In the genomic region with DNA sequence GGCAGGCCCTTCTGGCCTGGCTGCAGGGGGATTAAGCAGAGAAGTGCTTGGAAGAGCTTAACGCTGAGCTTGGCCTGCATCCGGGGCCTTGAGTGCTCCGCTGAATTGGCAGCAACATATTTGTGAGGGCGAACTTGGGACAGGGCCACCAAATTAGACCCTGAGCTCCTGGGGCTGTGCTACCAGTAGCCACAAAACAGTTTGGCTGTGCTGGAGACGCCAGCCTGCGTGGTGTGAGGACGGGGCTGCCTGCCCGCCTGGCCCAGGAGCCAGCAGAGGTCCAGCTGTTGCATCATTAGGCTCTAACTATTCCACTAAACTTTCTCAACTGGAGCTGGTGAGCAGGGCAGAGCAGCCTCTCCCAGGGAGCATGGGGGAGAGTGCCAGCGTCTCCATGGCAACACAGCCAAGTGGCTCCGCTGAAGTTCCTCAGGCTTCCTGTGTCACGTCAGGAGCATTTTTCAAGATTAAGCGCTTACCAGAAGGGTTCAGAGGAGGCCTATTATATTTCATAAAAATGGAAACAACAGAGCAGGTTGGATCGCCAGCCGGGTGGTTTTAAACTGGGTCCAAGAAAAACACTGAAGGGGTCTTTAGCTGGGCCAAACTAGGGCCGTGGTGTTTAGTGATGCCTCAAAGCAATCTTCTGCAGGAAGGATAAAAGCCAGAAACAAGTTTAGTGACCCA, we compare ENCODE assay signal across 9 mouse cellular contexts.
DNase-seq lines count a peak whose midpoint lies in the region; ATAC-seq and TF ChIP-seq lines count a peak whose summit lies in the region.
"Had no signal": no experiment of that assay in that cellular context is flagged by ENCODE, and none has a peak within 500 bp of the region (broad histone marks: within the 10 kb centered on the region; RNA-seq: fewer than 3 reads in every experiment).

No protein-coding gene starts in this region.

- peak overlapping the region; percentile 63 for H3K9ac ChIP-seq in embryonic facial prominence, embryonic 13.5 days
- H3K9ac ChIP-seq in intestine, postnatal 0 days (ENCODE audit: low read depth, low read length), result no peak overlapping the region
- H3K9ac ChIP-seq in midbrain, embryonic 12.5 days (replicated peaks), result no peak overlapping the region; the same call in 1 of the 2 replicates
- H3K9ac ChIP-seq: liver, embryonic 13.5 days had no signal

- H3K27me3 ChIP-seq in embryonic facial prominence, embryonic 13.5 days, result no peaks in the 10 kb centered on the region
- no peaks in the 10 kb centered on the region for H3K27me3 ChIP-seq in intestine, postnatal 0 days (replicated peaks; ENCODE audit: control insufficient read depth, insufficient read depth, low read length)
- H3K27me3 ChIP-seq in midbrain, embryonic 12.5 days, result peaks cover 3% of the 10 kb centered on the region; the same call in 1 of the 2 replicates
- no peaks in the 10 kb centered on the region for H3K27me3 ChIP-seq in small intestine, adult 2 months (ENCODE audit: control insufficient read depth, insufficient read depth, low read length)
- H3K27me3 ChIP-seq: liver, embryonic 13.5 days had no signal

- peak overlapping the region; percentile 33 for H3K4me2 ChIP-seq in embryonic facial prominence, embryonic 13.5 days
- 0 out of 2 replicates have a peak overlapping the region, but pooled peaks have one; percentile 24 for H3K4me2 ChIP-seq in intestine, postnatal 0 days (replicated peaks; ENCODE audit: low read depth)
- 0 out of 2 replicates have a peak overlapping the region, but pooled peaks have one; percentile 9 for H3K4me2 ChIP-seq in midbrain, embryonic 12.5 days (replicated peaks)
- H3K4me2 ChIP-seq: liver, embryonic 13.5 days had no signal

- 12% methylated on average over 15 of the region's 15 CpGs for WGBS in embryonic facial prominence, embryonic 13.5 days
- WGBS in intestine, postnatal 0 days, result 47% methylated on average over 15 of the region's 15 CpGs
- 15% methylated on average over 15 of the region's 15 CpGs for WGBS in midbrain, embryonic 12.5 days
- WGBS in small intestine, adult 2 months, result 66% methylated on average over 15 of the region's 15 CpGs

- H3K36me3 ChIP-seq in embryonic facial prominence, embryonic 13.5 days, result peaks cover 31% of the 10 kb centered on the region
- H3K36me3 ChIP-seq in intestine, postnatal 0 days (ENCODE audit: control insufficient read depth, insufficient read depth), result no peaks in the 10 kb centered on the region
- H3K36me3 ChIP-seq in midbrain, embryonic 12.5 days, result peaks cover 32% of the 10 kb centered on the region
- no peaks in the 10 kb centered on the region for H3K36me3 ChIP-seq in small intestine, adult 2 months (ENCODE audit: control insufficient read depth, insufficient read depth, low read length)

- ATAC-seq in embryonic facial prominence, embryonic 13.5 days (ENCODE audit: insufficient number of reproducible peaks, insufficient read depth, low FRiP score, low TSS enrichment, low read depth), result peak; percentile 68
- no peak for ATAC-seq in intestine, postnatal 0 days
- peak; percentile 78 for ATAC-seq in midbrain, embryonic 12.5 days (ENCODE audit: low FRiP score, low read depth)

- peaks cover 37% of the 10 kb centered on the region for H3K4me1 ChIP-seq in embryonic facial prominence, embryonic 13.5 days
- no peaks in the 10 kb centered on the region for H3K4me1 ChIP-seq in intestine, postnatal 0 days (replicated peaks; ENCODE audit: control insufficient read depth, insufficient read depth, low read length)
- H3K4me1 ChIP-seq in midbrain, embryonic 12.5 days, result peaks cover 38% of the 10 kb centered on the region
- no peaks in the 10 kb centered on the region; the same call in 1 of the 2 replicates for H3K4me1 ChIP-seq in small intestine, adult 2 months (ENCODE audit: control insufficient read depth, insufficient read depth, insufficient read length, low read length)

- intact Hi-C loops in left cerebral cortex, postnatal 25 days (cut with DNase I), result loop anchor here (5.0 kb wide), 1 partner anchor 59 kb away; no protein-coding TSS in a partner anchor

- H3K4me3 ChIP-seq in embryonic facial prominence, embryonic 13.5 days, result no peak overlapping the region
- no peak overlapping the region for H3K4me3 ChIP-seq in intestine, postnatal 0 days (ENCODE audit: low read depth, low read length)
- H3K4me3 ChIP-seq in midbrain, embryonic 12.5 days, result no peak overlapping the region
- H3K4me3 ChIP-seq in small intestine, adult 2 months (ENCODE audit: low read depth, low read length), result no peak overlapping the region
- H3K4me3 ChIP-seq: liver, embryonic 13.5 days had no signal

- H3K27ac ChIP-seq in embryonic facial prominence, embryonic 13.5 days, result peak overlapping the region; percentile 90
- no peak overlapping the region for H3K27ac ChIP-seq in intestine, postnatal 0 days (ENCODE audit: low read depth, low read length)
- H3K27ac ChIP-seq in midbrain, embryonic 12.5 days (replicated peaks), result peak overlapping the region; percentile 72
- peak overlapping the region; percentile 23; the same call in 1 of the 2 replicates for H3K27ac ChIP-seq in small intestine, adult 2 months (ENCODE audit: insufficient read depth, low read depth, low read length)
- H3K27ac ChIP-seq: liver, embryonic 13.5 days had no signal

- TF ChIP-seq POLR2A in small intestine, adult 2 months (IDR thresholded peaks at IDR 0.05; ENCODE audit: low read depth, low read length), result no peak

- no peaks in the 10 kb centered on the region for H3K9me3 ChIP-seq in embryonic facial prominence, embryonic 13.5 days
- no peaks in the 10 kb centered on the region for H3K9me3 ChIP-seq in intestine, postnatal 0 days (ENCODE audit: control insufficient read depth)
- H3K9me3 ChIP-seq in midbrain, embryonic 12.5 days, result no peaks in the 10 kb centered on the region
- H3K9me3 ChIP-seq: liver, embryonic 13.5 days had no signal

- peak; percentile 78 for DNase-seq in layer of hippocampus, adult 11-12 months (ENCODE audit: low spot score)
- DNase-seq in layer of hippocampus, adult 9-10 months (ENCODE audit: low spot score), result no peak
- DNase-seq in heart, adult 11 months, result peak; percentile 99
- DNase-seq in left cerebral cortex, postnatal 25 days (ENCODE audit: low spot score in 2 of 2), result peak; percentile 74 to 88
- DNase-seq: liver, embryonic 13.5 days had no signal

- TF ChIP-seq CTCF in intestine, postnatal 0 days (IDR thresholded peaks at IDR 0.05; ENCODE audit: low read depth), result no peak
- no peak for TF ChIP-seq CTCF in small intestine, adult 2 months (IDR thresholded peaks at IDR 0.05; ENCODE audit: extremely low read depth, insufficient read length, insufficient replicate concordance, low read depth, low read length)
